Mouse (Mus musculus) kidney, adult 18-20 months (tissue): ENCODE data around the gene Wdr70.
"Not testable (repeated sequence)": the region's sequence is repeated elsewhere in the genome, so short reads cannot be mapped to it uniquely, and the experiment has no call there.

ENCODE experiments used
- DNase-seq: peaks from one replicate; pipeline ENCODE4 v3.0.0; 2021

The Wdr70 gene

DNA sequence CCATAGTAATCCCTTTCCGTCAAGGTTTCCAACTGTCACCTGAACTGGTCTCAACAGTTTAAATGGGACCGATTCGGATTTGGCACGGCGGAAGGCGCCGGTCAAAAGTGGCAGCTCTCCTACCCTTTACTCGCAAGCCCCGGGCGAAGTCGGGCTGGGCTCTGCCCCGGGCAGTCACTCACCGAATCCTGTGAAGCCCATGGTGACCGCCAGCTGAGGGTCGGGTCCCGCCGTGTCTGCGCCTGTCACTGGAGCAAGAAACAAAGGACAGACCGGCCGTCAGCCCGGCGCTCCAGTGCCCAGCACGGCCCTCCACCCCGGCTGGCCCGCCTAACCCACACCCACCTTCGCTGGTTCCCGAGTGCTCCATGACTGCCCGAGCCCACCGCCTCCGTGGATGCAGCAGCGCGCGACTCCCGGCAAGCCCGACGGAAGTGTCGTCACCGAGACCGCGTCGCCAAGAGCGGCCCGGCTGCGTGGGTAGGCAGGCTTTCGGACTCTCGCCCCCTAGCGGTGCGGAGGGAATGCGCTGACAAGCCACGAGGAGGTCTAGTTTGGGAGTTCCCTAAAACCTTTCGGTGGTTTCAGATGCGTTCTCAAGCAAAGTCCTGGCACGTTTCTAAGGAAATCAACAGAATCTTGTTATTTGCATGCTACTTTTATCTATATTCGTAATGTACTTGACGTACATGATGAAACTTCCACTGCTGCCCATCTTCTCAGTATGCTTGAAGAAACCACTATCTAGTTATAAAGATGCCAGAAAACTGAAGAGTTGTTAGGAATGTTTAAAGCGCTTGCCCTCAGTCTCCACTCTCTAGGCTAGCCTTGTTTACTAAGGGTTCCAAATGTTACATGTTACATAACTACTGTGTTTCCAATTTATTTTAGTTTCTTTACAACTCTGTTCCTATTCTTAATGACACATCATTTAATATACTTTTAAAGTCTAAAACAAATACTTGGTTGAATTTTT, at the start of gene Wdr70:
Gene Wdr70, minus strand, starts transcription at position 436 of the 976 bp plus-strand sequence.
- DNase-seq, result peak; percentile 98

DNA sequence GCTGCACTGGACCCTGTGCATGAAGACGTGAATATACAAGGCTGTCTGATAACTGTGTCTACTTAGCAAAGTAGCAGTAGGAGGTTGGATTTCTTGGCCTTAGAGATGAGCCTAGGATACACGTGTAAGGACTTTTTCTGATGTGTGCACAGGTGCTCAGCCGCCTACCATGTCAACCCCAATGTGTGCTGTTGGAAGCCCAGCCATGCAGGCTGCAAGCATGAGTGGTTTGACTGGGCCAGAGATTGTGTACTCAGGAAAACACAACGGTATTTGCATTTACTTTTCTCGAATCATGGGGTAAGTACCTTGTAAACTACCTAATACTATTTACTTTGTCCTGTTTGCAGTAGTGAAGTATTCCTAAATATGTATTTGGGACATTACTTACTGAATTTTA, 36.6 kb upstream of the Wdr70 start:
- no peak for DNase-seq

DNA sequence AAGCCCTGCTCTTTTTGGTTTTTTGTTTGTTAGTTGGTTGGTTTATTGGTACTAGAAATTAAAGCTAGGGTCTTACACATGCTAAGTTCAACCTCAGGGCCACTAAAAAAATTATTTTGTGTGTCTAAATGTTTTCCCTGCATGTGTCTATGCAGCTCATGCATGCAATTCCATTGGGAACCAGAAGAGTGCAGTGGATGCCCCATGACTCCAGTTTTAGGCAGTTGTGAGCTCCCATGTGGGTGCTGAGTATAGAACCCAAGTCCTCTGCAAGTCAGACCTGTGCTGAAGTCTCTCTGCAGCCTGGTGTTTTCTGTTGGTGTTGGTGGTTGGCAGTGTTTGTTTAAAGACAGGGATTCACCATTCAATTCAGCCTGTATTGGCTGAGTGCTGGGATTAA, 32.8 kb upstream of the Wdr70 start:
- DNase-seq, result no peak

DNA sequence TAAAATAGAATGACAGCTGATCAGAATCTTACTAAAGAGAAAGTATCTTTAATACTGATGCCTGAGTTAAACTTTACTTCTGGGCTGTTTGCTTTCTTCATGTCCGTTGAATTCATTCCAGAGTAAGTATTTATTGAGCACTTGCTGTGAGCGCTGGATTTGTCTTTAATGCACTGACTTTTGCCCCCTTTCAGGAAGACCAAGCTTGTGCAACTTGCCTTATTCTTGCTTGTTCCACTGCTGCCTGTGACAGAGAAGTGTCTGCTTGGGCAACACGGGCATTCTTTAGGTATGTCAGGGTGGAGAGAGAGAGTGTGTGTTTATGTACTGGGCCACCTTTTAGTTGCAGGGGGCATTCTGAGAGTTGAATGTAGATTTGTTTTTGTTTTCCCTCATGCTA, 32.3 kb upstream of the Wdr70 start:
- no peak for DNase-seq

DNA sequence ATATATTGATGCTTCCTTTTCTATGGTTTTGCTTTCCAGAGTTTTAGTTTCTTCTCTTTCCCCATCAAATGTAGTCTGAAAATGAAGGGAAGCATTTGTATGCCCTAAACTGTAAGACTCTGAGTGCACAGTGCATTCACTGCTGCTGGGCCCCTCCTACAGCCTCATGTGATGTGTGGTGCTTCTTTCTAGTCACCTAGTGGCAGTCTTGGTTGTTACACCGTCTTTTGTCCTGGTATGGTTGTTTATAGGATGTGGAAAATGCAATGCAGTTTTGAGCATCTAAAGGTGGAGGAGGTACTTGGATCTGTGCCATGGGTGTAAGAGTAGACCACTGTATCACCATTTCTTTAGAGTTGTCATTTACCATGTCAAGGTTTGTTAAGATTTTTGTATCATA, 30.3 kb upstream of the Wdr70 start:
- DNase-seq, result no peak

DNA sequence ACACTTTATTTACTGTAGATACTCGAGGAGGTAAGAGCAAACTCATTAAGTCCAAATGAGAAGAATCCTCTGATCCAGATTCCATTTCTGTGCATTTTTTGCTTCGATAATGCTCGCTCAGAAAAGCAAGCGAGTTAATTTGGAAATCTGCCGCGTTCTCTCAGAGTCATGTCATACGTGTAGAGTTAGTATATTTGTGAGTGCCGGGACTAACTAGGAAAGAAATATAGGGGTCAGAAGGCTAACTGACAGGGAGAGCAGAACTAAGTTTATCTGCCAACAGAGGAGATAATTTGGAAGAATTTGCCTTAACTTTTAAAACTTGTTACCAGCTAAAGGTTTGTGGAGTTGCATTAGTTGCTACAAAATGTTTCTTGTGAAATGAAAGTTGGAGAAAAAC, 10.8 kb upstream of the Wdr70 start:
- no peak for DNase-seq

DNA sequence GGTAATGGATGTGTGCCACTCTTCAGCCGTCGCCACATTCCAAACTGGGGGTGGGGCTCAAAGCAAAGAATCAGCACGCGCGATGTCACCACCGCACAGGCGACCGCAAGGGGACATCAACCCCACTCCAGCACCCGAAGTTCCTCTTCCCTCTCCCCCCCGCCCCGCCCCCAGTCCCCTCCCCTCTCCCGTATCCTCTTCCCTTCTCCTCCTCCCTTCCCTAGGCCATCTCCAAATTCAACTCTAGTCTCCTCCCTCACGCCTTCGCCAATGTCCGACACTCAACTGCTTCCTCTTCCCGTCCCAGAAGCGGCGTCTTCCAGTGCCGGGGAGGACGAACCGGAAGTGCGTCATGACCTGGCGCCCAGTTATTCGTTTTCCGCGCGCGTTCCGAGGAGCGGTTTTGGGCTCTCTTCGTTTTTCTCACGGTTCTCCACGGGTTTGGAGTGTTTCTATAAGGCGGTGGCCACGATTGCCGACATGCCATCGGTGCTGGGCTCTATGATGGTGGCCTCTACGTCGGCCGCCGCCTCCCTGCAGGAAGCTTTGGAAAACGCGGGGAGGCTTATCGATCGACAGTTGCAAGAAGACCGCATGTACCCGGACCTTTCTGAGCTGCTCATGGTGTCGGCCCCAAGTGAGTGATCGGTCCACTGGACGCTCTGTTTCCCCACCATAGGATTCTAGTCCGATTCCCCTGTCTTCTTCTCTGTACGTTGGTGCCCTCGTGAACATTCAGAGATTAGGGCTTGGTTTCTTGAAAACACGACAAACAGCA, 10.1 kb upstream of the Wdr70 start, which contains the start of gene Nup155:
Gene Nup155, plus strand, starts transcription at position 308 of the 778 bp plus-strand sequence.
- peak; percentile 91 for DNase-seq

DNA sequence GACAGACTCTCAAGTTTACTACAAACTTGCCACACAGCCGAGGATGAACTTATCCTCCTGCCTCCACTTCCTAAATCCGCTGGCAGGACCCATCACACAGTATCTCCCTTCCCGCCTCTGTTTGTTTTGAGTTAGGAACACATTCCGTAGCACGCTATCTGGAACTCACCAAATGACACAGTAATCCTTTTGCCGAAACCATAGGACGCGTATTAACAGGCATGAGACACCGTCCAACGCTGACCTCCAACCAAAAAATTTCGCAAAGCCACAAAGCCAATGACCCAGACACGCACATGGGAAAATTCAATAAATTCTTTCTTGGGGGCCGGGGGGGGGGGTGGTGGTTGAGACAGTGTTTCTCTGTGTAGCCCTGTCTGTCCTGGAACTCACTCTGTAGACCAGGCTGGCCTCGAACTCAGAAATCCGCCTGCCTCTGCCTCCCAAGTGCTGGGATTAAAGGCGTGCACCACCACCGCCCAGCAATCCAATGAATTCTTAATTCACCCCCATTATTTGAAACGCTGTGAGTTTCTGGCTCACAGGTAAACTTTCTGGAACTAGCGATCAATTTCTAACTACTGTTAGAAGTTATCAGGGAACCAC, 9.5 kb upstream of the Wdr70 start:
- DNase-seq, result no peak

DNA sequence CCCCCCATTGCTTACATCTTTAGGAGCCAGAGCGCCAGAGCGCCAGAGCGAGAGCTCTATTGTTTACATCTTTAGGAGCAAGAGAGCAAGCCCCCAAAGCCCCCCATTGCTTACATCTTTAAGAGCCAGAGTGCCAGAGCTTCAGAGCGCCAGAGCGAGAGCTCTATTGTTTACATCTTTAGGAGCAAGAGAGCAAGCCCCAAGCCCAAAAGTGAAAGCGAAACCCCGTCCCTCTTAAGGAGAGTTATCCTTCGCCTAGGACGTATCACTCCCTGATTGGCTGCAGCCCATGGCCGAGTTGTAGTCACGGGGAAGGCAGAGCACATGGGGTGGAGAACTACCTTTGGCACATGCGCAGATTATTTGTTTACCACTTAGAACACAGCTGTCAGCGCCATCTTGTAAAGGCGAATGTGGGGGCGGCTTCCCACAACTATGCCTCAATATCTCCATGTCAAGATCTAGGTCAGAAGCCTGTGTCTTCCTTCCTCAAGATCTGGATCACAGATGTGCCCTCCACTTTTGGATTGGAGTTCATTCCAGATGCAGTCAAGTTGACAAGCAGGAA, 3.0 kb upstream of the Wdr70 start:
- not testable (repeated sequence) for DNase-seq

DNA sequence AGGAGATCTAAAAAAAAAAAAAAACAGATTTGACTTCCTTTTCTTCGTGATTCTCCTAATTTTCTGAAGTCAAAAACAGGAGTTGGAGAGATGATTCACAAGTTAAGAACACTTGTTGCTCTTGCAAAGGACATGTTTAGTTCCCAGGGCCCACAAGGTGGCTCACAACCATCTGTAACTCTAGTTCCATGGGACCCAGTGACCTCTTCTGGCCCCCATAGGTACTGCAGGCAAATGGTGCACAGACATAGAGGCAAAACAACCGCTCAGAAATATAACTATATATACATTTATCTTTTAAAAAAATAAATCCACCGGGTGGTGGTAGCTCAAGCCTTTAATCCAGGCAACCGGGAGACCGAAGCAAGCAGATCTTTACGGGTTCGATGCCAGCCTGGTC, 1.2 kb downstream of the Wdr70 start:
- peak; percentile 57 for DNase-seq

DNA sequence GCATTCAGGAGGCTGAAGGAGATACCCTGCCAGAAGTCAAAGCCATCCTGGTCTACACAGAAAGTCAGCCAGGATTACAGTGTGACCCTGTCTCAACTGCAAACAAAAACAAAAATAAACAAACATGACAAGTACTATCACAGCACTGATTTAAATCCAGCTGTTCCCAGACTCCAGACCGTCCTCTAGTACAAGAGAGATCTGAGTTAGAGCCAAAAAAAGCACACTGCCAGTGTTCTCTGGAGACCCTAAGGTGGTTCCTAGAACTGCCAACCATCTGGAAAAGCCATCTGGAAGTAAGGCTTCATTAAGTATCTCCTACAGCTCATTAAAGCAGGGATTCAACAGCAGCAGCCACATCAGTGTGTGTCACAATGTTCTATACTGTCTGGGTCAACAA, 6.3 kb downstream of the Wdr70 start:
- DNase-seq, result not testable (repeated sequence)

DNA sequence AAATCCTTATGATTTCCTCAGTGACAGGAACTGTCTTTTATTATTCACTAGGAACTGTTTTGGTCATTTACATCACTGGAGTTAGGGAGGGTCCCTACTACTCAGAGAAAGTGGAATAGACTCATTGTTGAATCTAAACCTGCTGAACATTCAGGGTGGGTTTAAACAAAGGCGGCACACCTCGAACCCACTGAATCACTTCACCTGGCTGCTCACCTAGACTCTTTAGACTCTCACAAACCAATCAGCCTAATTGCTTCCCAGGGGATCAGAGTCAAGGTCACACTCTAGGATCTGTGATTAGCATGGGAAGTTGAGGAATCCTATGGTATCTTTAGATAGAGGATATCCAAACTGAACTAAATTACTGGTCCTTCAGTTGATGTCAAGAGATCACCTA, 8.3 kb downstream of the Wdr70 start:
- no peak for DNase-seq

DNA sequence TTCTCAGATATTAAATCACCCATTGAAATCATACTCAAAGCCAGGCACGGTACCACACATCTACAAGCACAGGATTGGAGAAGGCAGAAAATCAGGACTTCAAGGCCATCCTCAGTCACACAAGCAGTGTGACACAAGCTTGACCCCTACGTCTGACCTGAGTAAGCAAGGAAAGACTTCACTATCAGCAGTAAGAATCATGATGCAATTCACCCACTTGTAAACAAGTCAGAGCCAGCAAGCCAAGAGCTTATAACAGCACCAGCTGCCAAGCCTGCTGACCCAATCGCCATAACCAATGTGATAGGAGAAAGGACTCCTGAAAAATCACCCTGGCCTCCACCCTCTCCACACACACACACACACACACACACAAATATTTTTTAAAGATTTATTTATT, 10.3 kb downstream of the Wdr70 start:
- peak; percentile 5 for DNase-seq

DNA sequence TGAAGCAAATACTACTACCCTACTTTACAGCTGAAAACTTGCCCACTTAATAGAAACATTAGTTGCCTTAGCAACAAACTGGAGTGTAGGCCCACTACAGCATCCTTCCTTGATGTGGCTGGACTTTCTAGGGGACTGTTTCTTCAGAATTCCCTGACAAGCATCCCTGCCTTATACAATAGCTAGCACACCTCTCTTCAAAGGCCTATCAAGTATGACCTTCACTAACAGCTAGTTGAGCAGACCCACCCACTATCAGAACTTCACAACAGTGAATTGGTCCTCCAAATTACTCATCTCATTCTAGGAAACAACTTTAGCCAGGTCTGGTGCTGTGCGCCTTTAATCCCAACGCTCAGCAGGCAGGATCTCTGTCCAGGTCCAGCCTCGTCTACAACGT, 11.7 kb downstream of the Wdr70 start:
- DNase-seq, result no peak

DNA sequence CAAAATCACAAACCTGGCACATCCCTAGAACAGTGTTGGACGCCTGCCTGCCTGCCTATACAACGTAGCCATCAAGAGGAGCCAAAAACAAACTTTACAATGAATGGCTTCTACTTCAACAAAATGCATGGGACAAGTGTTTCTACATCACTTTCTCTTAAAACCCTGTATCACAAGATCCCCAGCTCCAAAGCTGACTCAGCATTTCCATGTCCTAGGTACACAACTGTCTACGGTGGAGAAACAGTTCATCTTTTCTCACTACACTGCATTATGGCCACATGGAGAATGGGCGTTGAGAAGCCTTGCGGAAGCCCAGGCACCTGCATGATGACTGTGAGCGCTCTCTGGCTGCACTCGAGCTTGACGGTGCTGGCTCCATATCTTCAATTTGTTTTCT, 16.9 kb downstream of the Wdr70 start:
- no peak for DNase-seq

DNA sequence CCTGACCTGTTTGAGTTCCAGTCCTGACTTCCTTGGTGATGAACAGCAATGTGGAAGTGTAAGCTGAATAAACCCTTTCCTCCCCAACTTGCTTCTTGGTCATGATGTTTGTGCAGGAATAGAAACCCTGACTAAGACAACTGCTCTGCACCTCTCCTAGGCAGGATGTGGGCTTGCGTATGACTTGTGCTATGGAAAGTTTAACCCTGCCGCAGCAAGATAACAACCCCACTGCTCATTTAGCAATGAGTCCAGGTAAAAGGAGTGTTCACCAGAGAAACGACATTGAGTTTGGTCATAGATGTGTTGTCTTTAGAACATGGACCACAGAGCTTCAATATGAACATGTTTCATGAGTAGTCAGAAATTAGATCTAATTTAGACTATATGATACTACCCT, 25.9 kb downstream of the Wdr70 start:
- DNase-seq, result not testable (repeated sequence)

DNA sequence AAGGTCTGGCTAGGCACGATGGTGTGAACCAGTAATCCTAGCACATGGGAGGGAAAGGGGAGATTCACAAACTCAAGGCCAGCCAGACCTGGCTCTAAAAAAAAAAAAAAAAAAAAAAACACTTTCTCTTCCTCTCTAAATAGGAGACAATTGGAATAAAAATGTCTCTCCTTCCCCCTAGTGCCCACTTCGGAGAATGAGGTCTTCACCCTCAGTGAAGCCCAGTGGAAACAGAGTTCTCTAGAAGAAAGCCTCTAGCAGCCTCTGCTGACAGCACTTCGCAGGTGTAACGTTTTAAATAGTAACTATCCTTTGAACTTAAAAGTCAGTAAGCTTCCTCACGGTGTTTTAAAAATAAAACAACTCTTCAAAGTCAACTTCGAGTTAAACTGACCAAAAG, 33.8 kb downstream of the Wdr70 start:
- DNase-seq, result no peak

DNA sequence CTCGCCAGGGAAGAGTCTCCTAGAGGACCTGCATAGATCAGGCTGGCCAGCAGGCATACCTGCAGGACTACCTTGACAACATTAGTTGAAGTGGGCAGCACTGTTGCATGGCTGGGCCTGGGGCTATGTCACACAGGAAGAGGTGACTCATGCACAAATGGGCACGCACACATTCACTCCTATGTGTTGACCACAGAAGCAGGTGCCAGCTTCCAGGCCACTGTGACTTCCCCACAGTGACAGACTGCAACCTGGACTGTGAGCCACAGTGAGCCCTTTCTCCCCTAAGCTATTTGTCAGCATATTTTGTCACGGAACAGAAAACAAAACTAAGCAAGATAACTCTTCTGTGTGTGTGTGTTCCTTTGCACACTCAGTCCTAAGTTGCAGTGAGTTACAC, 47.8 kb downstream of the Wdr70 start:
- DNase-seq, result no peak

DNA sequence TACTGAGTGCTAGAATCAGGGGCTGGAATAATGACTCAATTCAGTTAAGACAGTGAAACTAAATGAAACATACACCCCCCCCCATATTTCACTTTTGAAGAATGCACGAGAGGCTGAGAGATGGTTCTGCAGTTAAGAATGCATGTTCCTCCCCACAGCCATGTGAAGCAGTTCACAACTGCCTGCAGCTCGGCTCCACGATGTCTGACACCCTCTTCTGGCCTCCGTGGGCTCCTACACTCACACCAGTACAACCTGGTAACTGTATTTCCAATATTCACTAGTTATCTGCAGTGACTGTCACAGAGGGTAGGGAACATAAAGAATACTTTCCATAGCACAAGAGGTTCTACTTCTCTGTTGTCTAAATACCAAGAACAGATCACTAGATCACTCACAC, 59.2 kb downstream of the Wdr70 start:
- DNase-seq, result no peak

DNA sequence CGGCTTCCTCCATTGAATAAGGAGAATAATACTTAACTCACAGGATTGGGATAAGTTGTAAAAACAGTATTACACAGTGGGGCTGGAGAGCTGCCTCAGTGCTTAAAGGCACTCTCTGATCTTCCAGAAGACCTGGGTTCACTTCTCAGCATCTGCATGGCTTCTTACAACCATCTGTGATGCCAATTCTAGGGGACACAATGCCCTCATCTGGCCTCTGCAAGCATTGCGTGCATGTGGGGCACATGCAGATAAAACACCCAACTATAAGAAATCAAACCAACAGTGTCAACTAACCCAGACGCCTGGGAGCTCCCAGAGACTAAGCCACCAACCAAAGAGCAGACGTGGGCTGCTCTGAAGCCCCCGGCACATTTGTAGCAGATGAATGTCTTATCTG, 60.6 kb downstream of the Wdr70 start:
- DNase-seq, result no peak

DNA sequence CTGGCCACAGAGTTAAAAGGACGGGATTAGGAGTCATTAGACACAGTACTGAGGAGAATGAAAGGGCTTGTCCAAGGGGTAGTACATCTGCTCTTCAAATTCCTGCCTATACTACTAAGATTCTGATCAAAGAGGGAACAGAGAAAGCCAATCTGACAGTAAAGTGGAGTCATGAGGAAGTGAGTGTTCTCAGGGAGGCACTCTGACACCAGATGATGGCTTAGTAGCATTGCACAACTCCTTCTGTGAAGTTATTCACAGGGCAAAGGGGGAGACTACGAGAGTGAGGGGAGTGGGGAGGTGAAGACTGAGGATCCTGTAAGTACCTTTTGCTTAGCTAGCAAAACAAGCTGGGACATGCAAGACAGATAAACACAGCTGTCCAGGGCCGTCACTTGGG, 61.2 kb downstream of the Wdr70 start:
- DNase-seq, result no peak

DNA sequence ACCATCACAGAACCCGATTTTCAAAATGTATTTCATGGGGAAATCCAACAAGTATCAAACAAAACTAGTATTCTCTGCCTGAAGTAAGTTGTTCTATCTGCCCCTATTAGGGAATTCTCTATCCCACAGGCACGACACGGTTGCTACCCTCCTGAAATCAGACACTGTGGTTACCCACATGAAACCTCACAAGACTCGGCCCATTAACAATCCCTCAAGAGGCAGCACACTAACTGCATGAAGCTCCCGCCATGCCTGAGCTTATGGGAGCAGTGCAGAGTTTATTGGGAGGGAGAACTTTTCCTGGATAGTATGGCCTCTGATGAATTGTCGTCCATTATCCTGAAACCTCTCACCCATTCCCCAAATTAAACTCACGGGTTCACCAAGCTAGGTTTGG, 67.8 kb downstream of the Wdr70 start:
- DNase-seq, result no peak

DNA sequence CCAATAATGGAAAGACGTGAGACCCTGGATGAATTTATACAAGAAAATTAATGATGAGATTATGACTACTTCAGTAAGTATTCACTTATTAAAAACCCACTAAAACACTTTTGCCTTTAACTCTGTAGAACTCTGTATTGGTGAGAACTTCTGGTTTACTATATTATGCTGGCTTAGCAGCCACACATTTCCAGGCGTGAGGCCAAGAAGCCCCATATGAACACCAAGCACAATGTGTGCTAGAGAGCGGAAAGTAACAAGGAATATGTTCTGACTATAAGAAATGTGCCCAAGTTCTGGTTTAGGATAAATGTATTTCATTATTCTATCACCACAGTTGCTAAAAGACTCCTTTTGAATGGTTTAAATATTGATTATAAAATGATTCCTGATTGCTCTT, 68.4 kb downstream of the Wdr70 start:
- DNase-seq, result no peak
